Mouse (Mus musculus) liver, adult (tissue): ENCODE data around the gene Hace1.

Experiments used
- GATA4 ChIP-seq: IDR thresholded peaks from 2 replicates; pipeline ENCODE4 v1.6.1; 2014; ENCODE audit warnings: mild to moderate bottlenecking, low read length; ENCODE audit not compliant: insufficient replicate concordance

Hace1 gene

DNA sequence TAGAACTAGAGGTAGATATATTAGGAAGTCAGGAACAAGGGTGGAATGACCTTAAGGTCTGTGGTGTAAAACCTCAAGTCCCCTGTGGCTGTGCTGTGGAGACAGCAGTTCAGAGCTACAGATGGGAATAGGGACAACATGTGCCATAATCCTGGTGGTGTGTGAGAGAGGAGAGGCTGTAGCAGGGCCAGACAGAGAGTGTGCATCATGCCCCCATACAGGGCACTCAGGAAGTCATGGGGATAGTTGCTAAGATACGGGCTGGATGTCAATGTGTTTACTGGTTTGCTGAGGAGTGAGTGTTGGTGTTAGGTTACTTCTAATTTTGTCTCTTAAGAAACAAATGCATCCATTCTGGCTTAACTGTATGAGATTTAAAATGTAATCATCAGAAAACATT lies 108.6 kb downstream of the Hace1 start:
- TF ChIP-seq GATA4, result no peak

DNA sequence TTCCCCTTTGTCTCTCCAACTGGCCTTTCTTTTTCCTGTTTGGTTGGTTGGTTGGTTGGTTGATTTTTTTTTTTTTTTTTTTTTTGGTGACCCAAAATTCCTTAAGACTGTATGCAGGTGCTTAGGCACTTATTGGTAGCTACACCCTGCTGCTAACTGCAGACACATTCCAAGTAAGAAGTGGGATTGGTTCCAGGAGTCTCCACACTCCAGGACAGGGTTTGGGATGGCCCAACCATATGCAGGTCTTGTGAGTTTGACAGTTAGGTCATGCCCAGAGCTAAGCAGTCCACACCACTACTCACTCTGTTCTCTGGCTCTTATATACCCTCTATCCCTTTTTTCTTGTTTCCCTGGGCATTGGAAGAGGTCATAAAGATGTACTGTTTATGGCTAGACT lies 117.3 kb downstream of the Hace1 start:
- no peak for TF ChIP-seq GATA4

DNA sequence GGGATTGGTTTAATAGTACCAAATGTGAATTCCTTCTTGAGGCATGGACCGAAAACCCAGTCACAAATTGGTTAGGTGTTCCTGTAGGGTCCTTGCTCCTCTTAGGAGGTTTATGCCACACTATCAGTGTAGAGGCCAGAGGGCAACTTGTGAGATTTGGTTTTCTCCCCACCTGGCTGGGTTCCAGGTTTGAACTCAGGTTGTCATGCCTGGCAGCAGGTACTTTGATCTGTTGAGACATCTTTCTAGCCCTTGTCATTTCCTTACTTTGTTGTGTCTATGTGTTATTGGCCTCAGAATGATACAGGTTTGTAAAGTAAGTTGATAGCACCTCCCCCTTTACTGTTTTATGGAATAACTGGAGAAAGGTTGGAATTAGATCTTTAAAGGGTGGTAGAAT lies 117.9 kb downstream of the Hace1 start:
- TF ChIP-seq GATA4, result no peak

DNA sequence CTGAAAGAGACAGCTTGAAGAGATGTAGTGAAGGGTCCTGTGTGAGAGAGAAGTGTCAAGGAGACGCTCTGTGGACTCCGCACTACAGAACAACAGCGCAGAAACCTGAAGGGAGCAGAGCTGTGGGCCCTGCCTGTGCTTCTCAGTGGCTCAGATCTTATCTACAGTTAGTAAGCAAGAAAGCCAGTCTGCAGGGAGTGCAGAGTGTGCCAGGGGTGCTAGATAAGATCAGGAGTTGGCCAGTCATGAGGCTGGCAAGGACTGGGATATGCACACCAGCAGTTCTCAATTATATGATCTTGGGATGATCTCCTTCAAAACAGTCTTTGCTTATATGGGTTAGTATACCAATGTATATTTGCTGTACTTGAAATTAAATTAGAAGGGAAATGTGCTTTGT lies 121.3 kb downstream of the Hace1 start:
- no peak for TF ChIP-seq GATA4

DNA sequence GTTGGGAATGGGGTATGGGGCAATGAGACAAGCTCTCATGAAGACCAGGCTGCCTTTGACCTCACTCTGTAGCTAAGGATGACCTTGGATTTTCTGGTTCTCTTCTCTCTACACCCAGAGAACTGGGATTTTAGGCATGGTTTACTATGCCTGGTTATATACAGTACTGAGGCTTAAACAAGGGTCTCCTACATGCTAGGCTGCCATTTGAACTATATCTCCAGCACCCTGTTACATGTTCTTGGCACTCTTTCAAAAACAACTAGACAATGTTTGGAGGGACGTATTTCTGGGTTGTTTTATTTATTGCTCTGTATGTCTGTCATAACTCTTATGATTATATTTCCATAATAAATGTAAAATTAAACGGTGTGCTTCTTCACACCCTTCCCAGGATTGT lies 129.2 kb downstream of the Hace1 start:
- no peak for TF ChIP-seq GATA4

DNA sequence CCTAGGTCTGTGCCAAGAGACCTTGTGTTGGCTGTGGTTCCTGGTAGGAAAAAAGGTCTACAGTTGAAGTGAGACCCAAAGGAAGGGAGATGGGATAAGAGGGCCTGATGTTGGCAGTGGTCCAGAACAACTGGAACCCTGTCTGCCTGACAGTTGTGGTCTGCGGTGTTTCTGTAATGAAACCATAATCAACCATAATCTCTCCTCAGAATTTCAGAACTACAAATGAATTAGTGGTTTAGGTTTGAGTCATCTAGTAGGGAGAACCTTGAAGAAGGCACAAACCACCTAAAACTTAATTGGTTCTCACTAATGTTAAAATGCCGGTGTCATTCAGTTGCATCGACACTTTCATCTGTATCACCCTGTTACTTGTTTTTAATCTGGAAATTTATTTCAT lies 133.2 kb downstream of the Hace1 start:
- no peak for TF ChIP-seq GATA4

DNA sequence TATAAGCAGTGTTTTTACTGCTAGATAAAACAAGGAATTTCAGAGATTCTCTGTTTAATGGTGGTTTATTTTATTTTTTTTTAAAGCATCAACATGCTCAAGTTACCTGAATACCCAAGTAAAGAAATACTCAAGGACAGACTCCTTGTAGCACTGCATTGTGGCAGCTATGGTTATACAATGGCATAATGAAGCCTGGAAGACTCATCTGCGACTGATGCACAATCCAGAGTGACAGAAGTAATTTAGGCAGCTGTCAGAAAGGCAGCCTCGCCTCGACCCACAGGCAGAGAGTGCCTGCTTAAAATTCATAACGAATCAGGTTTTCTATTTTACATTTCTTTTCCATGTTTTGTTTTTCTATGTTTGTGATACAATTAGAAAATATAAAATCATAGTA lies 133.7 kb downstream of the Hace1 start:
- no peak for TF ChIP-seq GATA4
